Mouse (Mus musculus) hindbrain, embryonic 11.5 days (tissue): Measurements from ENCODE around the gene Atf6. TPM values are rescaled to one million over a fixed set of nuclear protein-coding genes. Genes with fewer than 3 reads are reported as not detected.

Experiments
- ATAC-seq: fragments of 200-750 bp; cut with Nextera tagmentation; 2 replicates; pipeline ENCODE4 v1.8.0; 2017; ENCODE audit warnings: mild to moderate bottlenecking, moderate TSS enrichment, moderate library complexity; ENCODE audit not compliant: low FRiP score
- DNase-seq: peaks from one replicate; pipeline ENCODE4 v3.0.0-alpha.2; 2015; ENCODE audit warnings: low spot score
- H3K27ac ChIP-seq: fragments of 300-500 bp; sonication (generic); 2 replicates; pipeline ENCODE4 v1.5.1; 2014; ENCODE audit warnings: mild to moderate bottlenecking, low read depth, low read length
- H3K27me3 ChIP-seq: fragments of 300-500 bp; sonication (generic); 2 replicates; pipeline ENCODE4 v1.6.1; 2014; ENCODE audit warnings: mild to moderate bottlenecking, low read length, moderate library complexity, mixed read lengths; ENCODE audit not compliant: control insufficient read depth, insufficient read depth
- H3K36me3 ChIP-seq: fragments of 300-500 bp; sonication (generic); 2 replicates; pipeline ENCODE4 v1.6.1; 2014; ENCODE audit warnings: mild to moderate bottlenecking, low read length, moderate library complexity, mixed read lengths; ENCODE audit not compliant: control insufficient read depth, insufficient read depth
- H3K4me1 ChIP-seq: fragments of 300-500 bp; sonication (generic); replicated peaks from 2 replicates; pipeline ENCODE4 v1.6.1; 2014; ENCODE audit warnings: low read length, mixed read lengths; ENCODE audit not compliant: control insufficient read depth, insufficient read depth
- H3K4me2 ChIP-seq: fragments of 300-500 bp; sonication (generic); replicated peaks from 2 replicates; pipeline ENCODE4 v1.6.1; 2014; ENCODE audit warnings: mild to moderate bottlenecking, low read depth, low read length
- H3K4me3 ChIP-seq: fragments of 300-500 bp; sonication (generic); 2 replicates; pipeline ENCODE4 v1.5.1; 2014; ENCODE audit warnings: low read depth, low read length
- H3K9ac ChIP-seq: fragments of 300-500 bp; sonication (generic); 2 replicates; pipeline ENCODE4 v1.6.1; 2014; ENCODE audit warnings: low read depth, low read length
- H3K9me3 ChIP-seq: fragments of 300-500 bp; sonication (generic); 2 replicates; pipeline ENCODE4 v1.6.1; 2016; ENCODE audit warnings: low read length; ENCODE audit not compliant: control insufficient read depth
- WGBS: fragments of 180-500 bp; shearing (Covaris S2); extraction: QIAGEN DNeasy Blood & Tissue Kit; methylation state at CpG from one replicate; pipeline ENCODE4 v1.1.7; 2014; 5-methylcytosine and 5-hydroxymethylcytosine counted together
- polyA plus RNA-seq: library from polyadenylated mRNA; unstranded; fragments of >200 nt; fragmentation: Nextera tagmentation; extraction: Ambion mirVana; gene quantifications from 2 replicates; pipeline ENCODE4 v1.2.1, GENCODE M21; 2014

The Atf6 gene
- polyA plus RNA-seq, 1 experiment from 2014 or later, result 10.2 TPM

GRCm38 (mm10) chr1:170717241-170717828 is 150.2 kb downstream of the Atf6 start:
- ATAC-seq, result no peak

GRCm38 (mm10) chr1:170711731-170712130 is 155.8 kb downstream of the Atf6 start:
- no peak for ATAC-seq
- Histone ChIP-seq H3K9me3 (no peaks in the 10 kb centered on the region), H3K4me2 (no peak overlapping the region), H3K36me3 (no peaks in the 10 kb centered on the region), H3K27ac (no peak overlapping the region), H3K27me3 (no peaks in the 10 kb centered on the region), H3K4me1 (no peaks in the 10 kb centered on the region), H3K4me3 (no peak overlapping the region), H3K9ac (no peak overlapping the region)
- DNase-seq, result no peak
- WGBS, result 93% methylated on average over 7 of the region's 7 CpGs

More at GRCm38 (mm10) chr1:170717241-170717828, 150.2 kb downstream of the Atf6 start:
- H3K4me1 ChIP-seq, result no peaks in the 10 kb centered on the region
- DNase-seq, result no peak
- WGBS, result 96% methylated on average over 3 of the region's 3 CpGs
- H3K27ac ChIP-seq, result no peak overlapping the region
- no peaks in the 10 kb centered on the region for H3K9me3 ChIP-seq
- no peak overlapping the region for H3K4me2 ChIP-seq
- H3K36me3 ChIP-seq, result no peaks in the 10 kb centered on the region
- H3K4me3 ChIP-seq, result no peak overlapping the region
- H3K9ac ChIP-seq, result no peak overlapping the region
- no peaks in the 10 kb centered on the region for H3K27me3 ChIP-seq

- Histone ChIP-seq H3K4me2 (no peak overlapping the region), H3K4me3 (no peak overlapping the region), H3K27ac (no peak overlapping the region), H3K27me3 (no peaks in the 10 kb centered on the region), H3K4me1 (no peaks in the 10 kb centered on the region), H3K36me3 (no peaks in the 10 kb centered on the region), H3K9me3 (no peaks in the 10 kb centered on the region), H3K9ac (no peak overlapping the region)
- no peak for DNase-seq
- ATAC-seq, result no peak
- WGBS, result 93% methylated on average over 3 of the region's 3 CpGs
These were observed 157.6 kb downstream of the Atf6 start for GRCm38 (mm10) chr1:170709969-170710368.

DNA sequence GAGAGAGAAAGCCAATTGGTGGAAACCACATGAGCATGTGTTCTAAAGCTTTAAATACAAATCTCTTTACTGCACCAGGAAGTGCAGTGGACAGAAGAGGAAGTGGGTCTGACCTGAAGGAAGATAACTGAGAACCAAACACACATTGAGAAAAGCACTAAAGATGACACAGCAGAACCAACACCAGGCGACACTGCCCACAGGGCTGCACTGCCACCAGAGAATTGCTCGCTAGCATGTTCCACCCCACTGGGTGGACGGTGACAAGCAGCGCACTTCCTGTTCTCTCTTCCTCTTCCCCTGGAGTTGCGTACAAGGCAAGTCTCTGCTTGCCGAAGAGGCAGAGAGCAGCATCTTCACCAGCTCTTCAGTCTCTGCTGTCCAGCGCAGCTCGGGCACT is 158.1 kb downstream of the Atf6 start:
- no peak overlapping the region for H3K9ac ChIP-seq
- no peaks in the 10 kb centered on the region for H3K27me3 ChIP-seq
- 92% methylated on average over 8 of the region's 8 CpGs for WGBS
- H3K4me1 ChIP-seq, result no peaks in the 10 kb centered on the region
- H3K4me3 ChIP-seq, result no peak overlapping the region
- no peaks in the 10 kb centered on the region for H3K36me3 ChIP-seq
- H3K9me3 ChIP-seq, result no peaks in the 10 kb centered on the region
- no peak for DNase-seq
- no peak for ATAC-seq
- H3K4me2 ChIP-seq, result no peak overlapping the region
- no peak overlapping the region for H3K27ac ChIP-seq

- ATAC-seq (no peak), DNase-seq (no peak)
- Histone ChIP-seq H3K4me3 (no peak overlapping the region), H3K4me2 (no peak overlapping the region), H3K9ac (no peak overlapping the region), H3K9me3 (no peaks in the 10 kb centered on the region), H3K36me3 (no peaks in the 10 kb centered on the region), H3K4me1 (no peaks in the 10 kb centered on the region), H3K27me3 (no peaks in the 10 kb centered on the region), H3K27ac (no peak overlapping the region)
- 83% methylated on average over 3 of the region's 3 CpGs for WGBS
These were observed 158.5 kb downstream of the Atf6 start for GRCm38 (mm10) chr1:170709034-170709433.

GRCm38 (mm10) chr1:170706046-170706445 is 161.5 kb downstream of the Atf6 start:
- no peak for DNase-seq
- Histone ChIP-seq H3K9ac (no peak overlapping the region), H3K9me3 (no peaks in the 10 kb centered on the region), H3K4me2 (no peak overlapping the region), H3K4me1 (no peaks in the 10 kb centered on the region), H3K27me3 (no peaks in the 10 kb centered on the region), H3K36me3 (no peaks in the 10 kb centered on the region), H3K4me3 (no peak overlapping the region), H3K27ac (no peak overlapping the region)
- no peak for ATAC-seq
- 94% methylated on average over 4 of the region's 4 CpGs for WGBS

GRCm38 (mm10) chr1:170704911-170705594 is 162.5 kb downstream of the Atf6 start:
- H3K27ac ChIP-seq, result no peak overlapping the region
- H3K36me3 ChIP-seq, result no peaks in the 10 kb centered on the region
- H3K4me2 ChIP-seq, result no peak overlapping the region
- H3K9ac ChIP-seq, result no peak overlapping the region
- H3K4me3 ChIP-seq, result no peak overlapping the region
- H3K27me3 ChIP-seq, result no peaks in the 10 kb centered on the region
- 87% methylated on average over 4 of the region's 4 CpGs for WGBS
- ATAC-seq (no peak), DNase-seq (no peak)
- H3K9me3 ChIP-seq, result no peaks in the 10 kb centered on the region
- H3K4me1 ChIP-seq, result no peaks in the 10 kb centered on the region

DNA sequence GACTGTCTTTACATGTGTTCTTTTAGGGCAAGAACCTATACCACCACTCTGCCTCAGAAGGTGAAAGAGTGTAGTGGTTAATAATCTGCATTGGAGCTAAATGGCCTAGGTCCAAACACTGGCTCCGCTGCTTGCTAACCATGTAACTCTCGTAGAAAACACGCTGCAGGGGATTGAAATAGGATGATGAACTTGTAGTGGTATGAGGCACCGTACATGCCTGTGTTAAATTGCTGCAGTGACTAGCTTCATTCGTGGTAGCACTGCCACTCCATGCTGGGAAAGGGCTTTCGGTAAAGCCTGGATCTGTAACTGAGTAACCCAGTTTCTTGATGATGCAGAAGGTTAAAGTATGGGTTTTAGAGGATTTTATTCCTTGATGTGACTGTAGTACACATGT is 163.5 kb downstream of the Atf6 start:
- DNase-seq, result no peak

GRCm38 (mm10) chr1:170702958-170703357 is 164.6 kb downstream of the Atf6 start:
- H3K4me1 ChIP-seq, result no peaks in the 10 kb centered on the region
- 88% methylated on average over 6 of the region's 6 CpGs for WGBS
- no peak for ATAC-seq

More for the DNA sequence above, 163.5 kb downstream of the Atf6 start:
- H3K4me1 ChIP-seq, result no peaks in the 10 kb centered on the region
- H3K4me2 ChIP-seq, result no peak overlapping the region
- H3K36me3 ChIP-seq, result no peaks in the 10 kb centered on the region
- 91% methylated on average over 6 of the region's 6 CpGs for WGBS
- no peak overlapping the region for H3K27ac ChIP-seq
- no peak for ATAC-seq
- H3K4me3 ChIP-seq, result no peak overlapping the region
- H3K9ac ChIP-seq, result no peak overlapping the region
- H3K27me3 ChIP-seq, result no peaks in the 10 kb centered on the region
- H3K9me3 ChIP-seq, result no peaks in the 10 kb centered on the region

More at GRCm38 (mm10) chr1:170702958-170703357, 164.6 kb downstream of the Atf6 start:
- Histone ChIP-seq H3K9me3 (no peaks in the 10 kb centered on the region), H3K4me2 (no peak overlapping the region), H3K27ac (no peak overlapping the region), H3K36me3 (no peaks in the 10 kb centered on the region), H3K4me3 (no peak overlapping the region), H3K9ac (no peak overlapping the region), H3K27me3 (no peaks in the 10 kb centered on the region)
- no peak for DNase-seq
